Mouse (Mus musculus) heart, postnatal 25 days (tissue): ENCODE data around the gene Flii. TPM values are rescaled to one million over a fixed set of nuclear protein-coding genes. Genes with fewer than 3 reads are reported as not detected.

Source experiments
- DNase-seq: peaks from one replicate; pipeline ENCODE4 v3.0.0; 2022; ENCODE audit warnings: low spot score
- intact Hi-C: fragments of 180-260 bp; cut with DNase I; formaldehyde crosslinking; loops from one replicate; pipeline ENCODE4 v1.15.1; 2025
- total RNA-seq, 2 experiments: library from RNA; stranded (reverse); gene quantifications; 2 replicates each; pipeline ENCODE4 v1.2.3; 2021

The Flii gene
- total RNA-seq, 2 experiments from 2014 or later: 112 to 120 TPM

- intact Hi-C loops: loop anchor here (2.0 to 5.0 kb wide), 3 partner anchors 29 to 150 kb away; partner anchors contain the start of genes Llgl1, Smcr8, Tmem11 and Top3a
- DNase-seq: no peak
These were observed 503 bp upstream of the Flii start for GRCm38 (mm10) chr11:60727392-60728140.

- no peak for DNase-seq
- intact Hi-C loops: no loop called here
These were observed 7.8 kb downstream of the Flii start for GRCm38 (mm10) chr11:60719263-60719662.

GRCm38 (mm10) chr11:60715833-60716232, 11.2 kb downstream of the Flii start:
- no peak for DNase-seq

GRCm38 (mm10) chr11:60712639-60713255, 14.3 kb downstream of the Flii start:
- intact Hi-C loops: no loop called here
- no peak for DNase-seq

More at GRCm38 (mm10) chr11:60715833-60716232, 11.2 kb downstream of the Flii start:
- intact Hi-C loops: no loop called here

- intact Hi-C loops: no loop called here
- no peak for DNase-seq
These were observed 15.0 kb downstream of the Flii start for GRCm38 (mm10) chr11:60712040-60712439.

- DNase-seq: no peak
- intact Hi-C loops: no loop called here
These were observed 15.8 kb downstream of the Flii start for GRCm38 (mm10) chr11:60711218-60711617.

- intact Hi-C loops: no loop called here
- no peak for DNase-seq
These were observed 17.3 kb downstream of the Flii start for GRCm38 (mm10) chr11:60709481-60710465.

GRCm38 (mm10) chr11:60708631-60709030, 18.4 kb downstream of the Flii start:
- intact Hi-C loops: no loop called here
- DNase-seq: no peak

- intact Hi-C loops: loop anchor here (2.0 kb wide), 1 partner anchor 17 kb away; no protein-coding TSS in a partner anchor
- peak; percentile 91 for DNase-seq
These were observed 19.4 kb downstream of the Flii start for GRCm38 (mm10) chr11:60707672-60708071.

- DNase-seq: peak; percentile 2
- intact Hi-C loops: loop anchor here (2.0 kb wide), 1 partner anchor 18 kb away; no protein-coding TSS in a partner anchor
These were observed 20.2 kb downstream of the Flii start for GRCm38 (mm10) chr11:60706696-60707480.

- DNase-seq: peak; percentile 0
- intact Hi-C loops: loop anchor here (2.0 kb wide), 1 partner anchor 19 kb away; no protein-coding TSS in a partner anchor
These were observed 21.0 kb downstream of the Flii start for GRCm38 (mm10) chr11:60706076-60706475.

GRCm38 (mm10) chr11:60705255-60705654, 21.8 kb downstream of the Flii start:
- DNase-seq: no peak
- intact Hi-C loops: no loop called here

GRCm38 (mm10) chr11:60704023-60704880, 22.8 kb downstream of the Flii start:
- DNase-seq: no peak
- intact Hi-C loops: loop anchor here (5.0 kb wide), 1 partner anchor 73 kb away; the partner anchor contains the start of genes Smcr8 and Top3a

- no peak for DNase-seq
- intact Hi-C loops: loop anchor here (5.0 kb wide), 1 partner anchor 74 kb away; the partner anchor contains the start of genes Smcr8 and Top3a
These were observed 23.9 kb downstream of the Flii start for GRCm38 (mm10) chr11:60703131-60703530.

GRCm38 (mm10) chr11:60701611-60702010, 25.5 kb downstream of the Flii start:
- no peak for DNase-seq
- intact Hi-C loops: loop anchor here (5.0 kb wide), 1 partner anchor 76 kb away; the partner anchor contains the start of genes Smcr8 and Top3a

- no peak for DNase-seq
- intact Hi-C loops: loop anchor here (5.0 kb wide), 1 partner anchor 77 kb away; the partner anchor contains the start of genes Smcr8 and Top3a
These were observed 26.5 kb downstream of the Flii start for GRCm38 (mm10) chr11:60700320-60701185.

GRCm38 (mm10) chr11:60699524-60700075, 27.5 kb downstream of the Flii start, which contains the start of gene Llgl1:
Gene Llgl1 (plus strand): TSS chr11:60699723.
- DNase-seq: peak; percentile 77
- intact Hi-C loops: loop anchor here (2.0 to 5.0 kb wide), 4 partner anchors 27 to 178 kb away; partner anchors contain the start of genes Flii, Smcr8, Tmem11 and Top3a
